Mouse (Mus musculus): ENCODE measurements around the gene Tbca. TPM values are rescaled to one million over a fixed set of nuclear protein-coding genes. Genes with fewer than 3 reads are reported as not detected.

Gene Tbca
- total RNA-seq, 2 experiments from 2014 or later = 121 to 129 TPM

DNA sequence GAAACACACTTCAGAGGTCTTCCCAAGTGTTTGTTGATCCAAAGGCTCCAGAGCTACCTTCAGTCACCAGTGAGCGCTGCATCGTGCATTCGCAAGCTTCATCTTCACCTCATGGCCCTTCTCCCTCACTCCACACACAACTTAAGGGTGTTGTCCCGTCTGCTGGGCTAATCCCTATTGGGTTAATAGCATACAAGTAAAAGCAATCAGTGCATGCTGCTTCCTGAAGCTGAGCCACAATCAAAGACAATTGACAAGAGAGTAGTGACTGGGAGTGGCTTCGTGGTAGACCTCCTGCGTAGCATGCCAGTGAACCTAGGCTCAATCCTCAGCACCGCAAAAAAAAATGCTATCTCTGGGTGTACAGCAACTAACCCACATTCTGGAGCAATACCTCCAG lies 59.2 kb downstream of the Tbca start:
- no peak for DNase-seq

DNA sequence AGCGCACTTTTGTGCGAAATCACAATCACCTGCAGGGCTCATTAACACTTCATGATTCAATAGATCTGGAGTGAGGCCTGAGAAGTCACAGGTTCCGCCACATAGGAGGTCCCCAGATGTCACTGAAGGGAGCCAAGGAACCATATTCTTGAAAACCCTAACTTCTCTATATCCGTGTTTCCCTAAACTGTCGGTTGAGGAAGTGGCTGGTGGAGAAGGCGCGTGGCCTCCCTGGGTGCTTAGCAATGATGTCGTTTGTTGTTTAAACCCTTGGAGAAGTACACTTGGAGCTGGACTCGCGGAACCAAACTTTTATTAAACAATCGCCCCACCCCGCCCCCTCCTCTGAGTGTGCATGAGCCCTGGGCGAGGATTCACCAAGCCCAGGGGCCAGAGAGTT lies 60.6 kb downstream of the Tbca start:
- no peak for DNase-seq

DNA sequence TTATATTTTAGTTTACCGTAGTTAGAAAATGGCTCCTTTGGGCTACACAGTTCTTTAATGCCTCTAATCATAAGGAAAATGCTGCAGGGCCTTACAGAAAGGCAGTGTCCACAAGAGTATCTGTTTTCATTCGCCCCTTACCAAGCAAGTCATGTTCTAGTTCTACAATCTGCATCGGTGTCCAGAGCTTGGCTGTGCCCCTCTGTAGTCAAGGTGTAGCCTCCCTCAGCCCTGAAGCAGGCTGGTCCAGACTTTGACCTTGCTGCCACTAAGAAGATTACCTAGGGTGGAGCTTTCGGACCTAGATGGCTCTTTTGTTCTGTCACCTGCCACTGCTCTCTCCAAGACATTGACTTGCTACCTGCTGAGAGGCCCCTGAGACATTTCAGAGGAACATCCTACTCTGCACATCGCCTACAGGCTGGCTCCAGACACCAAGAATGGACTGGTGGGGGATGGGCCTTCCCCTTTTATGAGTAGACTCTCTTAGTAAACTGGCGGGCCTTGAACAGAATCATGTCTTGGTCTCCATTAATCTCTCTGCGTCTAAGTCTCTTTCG lies 69.4 kb downstream of the Tbca start:
- DNase-seq = no peak

DNA sequence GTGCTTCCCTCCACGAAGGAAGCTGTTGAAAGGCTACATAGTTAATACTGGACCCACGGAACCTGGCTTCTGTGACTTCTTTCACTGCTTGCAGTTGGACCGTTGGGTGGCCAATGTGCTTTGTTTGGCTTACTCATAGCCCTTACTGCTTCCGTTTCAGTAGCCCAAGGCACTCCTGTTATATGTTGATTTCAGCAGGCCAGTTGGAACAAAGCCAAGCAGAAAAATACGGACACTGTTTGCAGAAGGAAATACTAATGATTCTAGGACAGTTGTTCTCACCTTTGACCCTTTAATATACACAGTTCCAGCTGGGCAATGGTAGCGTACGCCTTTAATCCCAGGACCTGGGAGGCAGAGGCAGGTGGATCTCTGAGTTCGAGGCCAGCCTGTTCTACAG lies 70.5 kb downstream of the Tbca start:
- DNase-seq = no peak

DNA sequence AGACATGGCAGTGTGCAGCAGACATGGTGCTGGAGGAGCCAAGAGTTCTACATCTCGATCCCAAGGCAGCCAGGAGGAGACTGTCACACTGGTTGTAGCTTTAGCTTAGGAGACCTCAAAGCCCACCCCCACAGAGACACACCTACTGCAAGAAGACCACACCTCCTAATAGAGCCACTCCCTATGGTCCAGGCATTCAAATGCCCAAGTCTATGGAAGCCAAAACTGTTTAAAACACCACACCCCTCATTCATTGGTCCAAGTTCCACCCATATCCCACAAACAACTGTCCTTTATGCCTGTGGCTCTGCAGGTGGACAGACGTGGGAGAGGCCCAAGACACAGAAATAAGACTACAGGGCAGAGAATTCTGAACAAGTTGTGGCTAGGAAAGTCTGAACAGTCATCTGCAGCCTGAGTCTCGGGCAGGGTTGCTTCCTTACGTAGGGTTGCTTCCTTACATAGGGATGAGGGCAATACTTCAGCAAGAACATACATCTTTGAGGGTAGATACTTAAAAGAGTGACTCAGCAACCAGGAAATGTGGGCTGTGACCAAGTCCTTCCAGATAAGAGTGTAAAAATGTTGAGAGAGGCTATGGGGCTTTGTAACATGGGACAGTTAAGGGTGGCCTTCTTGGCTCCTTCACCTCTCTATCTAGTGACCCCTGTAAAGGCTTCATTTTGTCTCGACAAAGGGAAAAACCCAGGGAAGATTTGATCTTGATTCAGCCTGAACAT lies 74.0 kb downstream of the Tbca start:
- no peak for DNase-seq

DNA sequence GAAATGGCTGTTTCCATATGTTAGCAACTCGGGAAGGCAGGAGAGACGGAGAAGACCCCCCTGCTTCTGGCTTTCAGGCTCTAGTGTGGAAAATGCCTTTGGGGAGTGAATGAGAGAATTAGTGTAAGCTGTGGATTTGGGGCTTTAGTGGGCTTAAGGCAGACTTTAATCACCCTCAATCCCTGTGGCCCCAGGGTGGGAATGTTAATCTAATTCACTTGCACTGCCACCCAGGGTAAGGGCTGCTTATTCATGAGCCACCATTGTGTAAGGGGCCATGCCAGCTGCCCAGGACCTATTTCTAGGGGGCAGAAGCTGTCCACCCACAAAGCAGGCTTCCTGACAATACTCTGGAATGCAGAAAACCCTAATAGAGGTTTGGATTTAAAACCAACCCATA lies 78.2 kb downstream of the Tbca start:
- DNase-seq = no peak

DNA sequence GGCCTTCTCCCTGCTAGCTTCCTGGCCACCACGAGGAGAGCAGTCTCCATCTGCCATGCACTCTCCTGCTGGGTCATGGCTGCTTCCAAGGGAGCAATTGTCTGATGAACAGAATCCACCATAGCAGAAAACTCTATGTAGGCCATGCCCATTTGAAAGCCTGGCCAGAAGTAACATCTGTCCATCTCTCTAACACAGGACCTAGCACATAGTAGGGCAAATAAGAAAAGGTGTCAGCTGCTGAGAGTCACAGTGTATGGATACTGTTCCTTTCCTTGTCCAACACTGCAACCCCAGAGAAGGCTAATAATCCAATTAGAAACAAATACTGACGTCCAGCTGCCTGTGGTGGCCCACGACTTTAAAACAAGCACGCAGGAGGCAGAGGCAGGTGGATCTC lies 79.1 kb downstream of the Tbca start:
- DNase-seq = no peak

DNA sequence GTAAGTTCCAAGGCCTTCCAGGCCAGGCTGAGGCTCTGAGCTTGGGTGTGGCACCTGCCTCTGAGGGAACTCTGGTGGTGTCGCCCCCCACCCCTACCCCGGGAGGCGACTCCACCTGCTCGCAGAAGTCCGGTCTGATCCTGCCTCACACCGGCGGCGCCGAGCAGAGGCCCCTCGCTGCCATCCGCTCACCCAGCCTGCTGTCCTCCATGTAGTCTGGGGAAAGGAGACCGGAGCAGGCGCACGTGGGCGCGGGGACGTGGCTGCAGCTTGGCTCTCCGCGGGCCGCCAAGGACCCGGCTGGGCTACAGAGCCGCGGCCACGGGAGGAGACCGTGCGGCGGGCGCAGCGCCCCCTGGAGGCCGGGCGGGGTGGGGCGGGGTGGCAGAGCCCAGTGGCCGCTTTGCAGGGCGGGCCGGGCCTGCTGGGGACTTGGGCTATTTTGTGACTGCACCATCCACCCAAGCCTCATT lies 79.8 kb downstream of the Tbca start:
- peak in 1 of 2 experiments; percentile 18 for DNase-seq

DNA sequence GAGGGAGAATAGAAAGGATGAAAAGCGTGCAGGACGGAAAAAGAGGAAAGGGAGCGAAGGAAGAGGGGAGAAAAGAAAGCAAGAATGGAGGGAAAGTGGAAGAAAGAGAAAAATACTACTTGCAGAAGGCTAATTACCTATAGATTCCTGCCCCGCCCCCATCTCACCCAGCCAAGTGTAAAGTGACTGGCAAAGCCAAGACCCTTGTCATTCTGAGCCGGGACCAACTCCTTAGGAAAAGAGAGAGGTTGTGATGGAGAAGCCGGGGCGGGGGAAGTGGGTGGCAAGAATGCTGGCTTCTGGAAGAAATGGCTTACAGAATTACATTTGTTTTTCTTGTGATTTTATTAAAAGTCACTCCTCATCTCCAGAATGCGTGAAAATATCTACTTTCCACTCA lies 80.8 kb downstream of the Tbca start:
- no peak for DNase-seq

DNA sequence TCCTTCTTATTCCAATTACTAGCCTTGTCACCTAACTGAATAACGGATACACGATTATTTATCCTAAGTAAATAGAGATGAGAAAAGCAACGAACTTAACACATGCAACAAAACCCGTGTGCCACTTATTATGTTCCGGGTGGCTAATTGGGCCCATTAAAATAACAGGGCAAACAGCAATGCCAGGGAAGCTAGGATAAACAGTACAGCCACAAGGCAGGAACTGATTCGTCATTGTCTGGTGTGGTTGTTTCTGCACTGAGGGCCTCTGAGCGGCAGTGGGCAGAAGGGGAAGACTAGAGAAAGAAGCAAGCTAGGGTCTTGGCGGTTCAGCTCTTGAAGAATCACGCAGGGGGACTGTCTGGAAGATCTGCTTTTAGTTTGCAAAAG lies 81.4 kb downstream of the Tbca start:
- no peak for DNase-seq

DNA sequence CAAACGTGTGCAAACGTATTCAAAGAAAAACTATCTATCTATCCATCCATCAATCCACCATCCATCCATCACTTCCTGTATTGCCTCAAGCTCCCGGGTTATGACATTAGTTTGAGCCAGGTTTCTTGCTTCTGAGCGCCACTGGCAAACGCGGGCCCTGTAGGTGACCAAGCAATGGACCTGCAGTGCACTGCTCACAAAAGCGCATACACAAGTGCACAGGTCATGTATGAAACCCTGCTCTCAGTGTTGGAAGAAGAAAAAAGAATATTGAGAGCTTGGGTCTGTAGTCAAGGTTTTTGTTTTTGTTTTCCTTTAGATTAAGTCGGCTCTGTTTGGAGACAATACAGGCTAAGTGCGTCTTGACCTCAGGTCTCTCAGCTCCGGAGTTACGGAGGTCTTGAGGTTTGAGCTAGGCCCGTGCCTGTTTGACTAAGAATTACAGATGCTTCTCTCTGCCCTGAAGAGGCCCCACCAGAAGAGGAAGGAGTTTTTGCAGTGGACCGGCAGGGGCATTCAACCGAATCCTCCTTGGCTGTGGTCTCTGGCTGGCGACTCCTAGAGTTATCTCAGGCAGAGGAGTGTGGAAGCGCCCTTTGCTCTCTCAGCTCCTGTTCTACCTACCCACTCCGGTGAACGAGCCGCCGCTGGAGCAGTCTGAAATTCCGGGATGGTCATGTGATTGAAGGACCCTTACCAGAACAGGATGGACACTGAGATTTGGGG lies 81.9 kb downstream of the Tbca start:
- DNase-seq = no peak

DNA sequence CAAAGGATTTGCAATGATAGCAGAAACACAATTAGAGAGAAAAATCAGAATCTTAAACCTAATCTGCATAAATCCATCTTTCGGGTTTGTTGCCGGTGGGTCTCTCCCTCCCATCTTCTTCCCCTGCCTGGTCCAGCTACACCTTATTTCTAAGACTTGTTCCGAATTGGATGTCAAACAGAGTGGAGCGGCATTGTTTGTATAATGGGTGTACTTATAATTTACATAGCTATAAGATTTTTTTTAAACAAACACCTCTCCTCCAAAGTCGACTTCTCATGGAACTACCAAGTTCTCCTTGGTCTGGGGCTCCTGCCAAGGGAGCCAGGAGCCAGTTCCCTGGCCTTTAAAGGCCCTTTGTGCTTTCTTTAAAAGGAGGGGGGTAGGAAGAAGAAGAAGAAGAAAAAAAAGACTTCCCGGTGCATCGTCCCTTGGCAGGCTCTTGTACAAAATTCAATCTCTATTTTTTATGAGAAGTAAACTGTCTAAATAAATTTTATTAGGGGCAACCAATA lies 83.2 kb downstream of the Tbca start:
- DNase-seq = no peak

DNA sequence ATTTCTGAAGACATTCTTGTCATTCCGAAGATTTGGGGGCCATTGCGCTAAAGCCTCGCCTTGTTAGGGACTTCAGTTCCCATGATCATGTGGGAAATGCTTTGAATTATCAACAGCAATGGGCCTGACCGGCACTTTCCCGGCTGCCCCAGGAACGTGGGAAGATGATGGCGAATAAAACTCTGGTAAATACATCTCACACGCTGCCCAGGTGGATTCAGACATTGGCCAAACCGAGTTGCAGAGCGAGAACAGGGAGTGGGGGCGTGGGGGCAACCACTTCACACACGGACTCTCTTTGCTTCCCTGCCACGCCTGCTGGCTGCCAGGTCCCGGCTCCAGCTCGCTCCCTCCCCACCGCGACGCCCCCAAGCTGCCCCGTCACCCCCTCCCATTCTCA lies 83.7 kb downstream of the Tbca start:
- DNase-seq = no peak

DNA sequence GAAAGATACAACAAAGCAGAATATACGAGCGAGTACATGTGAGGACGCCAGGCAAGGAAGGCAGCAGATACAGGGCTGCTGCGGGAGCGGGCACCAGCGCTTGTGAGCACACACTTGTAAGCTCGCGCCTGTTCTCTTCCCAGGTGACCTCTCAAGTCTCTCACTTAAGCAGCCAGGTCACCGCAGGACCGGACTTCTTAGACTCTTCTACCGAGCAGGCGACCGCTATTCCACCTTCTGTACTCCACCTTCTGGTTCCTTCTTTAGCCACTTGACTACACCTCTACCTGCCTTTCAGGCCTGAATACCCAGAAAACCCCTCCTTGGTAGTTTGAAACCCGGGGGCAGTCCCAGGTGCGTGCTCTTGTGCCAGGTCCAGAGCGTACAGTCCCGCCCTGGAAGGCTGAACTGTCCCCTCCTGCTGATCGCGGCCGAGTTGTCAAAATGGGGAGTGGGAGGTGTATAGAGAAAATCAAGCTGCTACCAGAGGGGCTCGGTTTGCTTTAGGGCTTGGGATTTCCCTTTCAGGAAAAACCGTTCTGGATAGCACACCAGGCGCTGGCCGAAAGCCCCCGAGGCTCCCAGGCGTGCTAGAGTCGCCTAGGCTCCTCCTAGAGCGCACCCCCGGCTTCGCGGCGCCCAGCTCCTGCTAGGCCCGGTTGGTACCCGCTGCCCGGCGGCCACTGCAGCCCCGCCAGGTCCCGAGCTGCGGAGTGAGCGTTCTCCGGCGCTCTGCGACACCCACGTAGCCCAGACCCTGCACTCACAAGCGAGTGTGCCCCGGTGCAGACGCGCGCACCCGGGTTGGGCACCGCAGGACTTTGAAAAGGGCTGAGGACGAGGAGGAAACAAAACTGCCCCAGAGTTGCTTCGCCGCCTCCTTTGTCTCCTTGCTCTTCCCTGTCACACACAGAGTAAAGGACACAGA lies 84.7 kb downstream of the Tbca start:
- no peak for DNase-seq

DNA sequence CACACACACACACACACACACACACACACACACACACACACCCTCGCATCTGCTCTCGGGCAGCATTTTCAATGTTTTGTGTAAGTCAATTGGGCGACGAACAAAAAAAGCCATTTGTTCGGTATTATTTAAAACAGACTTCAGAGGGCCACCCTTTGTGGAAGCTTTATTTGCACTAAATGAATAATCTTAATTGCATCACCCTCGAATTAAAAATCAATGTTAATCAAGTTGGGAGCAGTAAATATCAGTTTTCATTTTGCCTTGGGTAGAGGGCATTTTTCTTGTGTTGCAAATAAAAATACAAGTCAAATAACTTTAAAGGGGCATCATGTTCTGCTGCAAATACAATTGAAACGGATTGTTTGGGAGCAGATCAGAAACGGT lies 85.3 kb downstream of the Tbca start:
- DNase-seq = no peak

DNA sequence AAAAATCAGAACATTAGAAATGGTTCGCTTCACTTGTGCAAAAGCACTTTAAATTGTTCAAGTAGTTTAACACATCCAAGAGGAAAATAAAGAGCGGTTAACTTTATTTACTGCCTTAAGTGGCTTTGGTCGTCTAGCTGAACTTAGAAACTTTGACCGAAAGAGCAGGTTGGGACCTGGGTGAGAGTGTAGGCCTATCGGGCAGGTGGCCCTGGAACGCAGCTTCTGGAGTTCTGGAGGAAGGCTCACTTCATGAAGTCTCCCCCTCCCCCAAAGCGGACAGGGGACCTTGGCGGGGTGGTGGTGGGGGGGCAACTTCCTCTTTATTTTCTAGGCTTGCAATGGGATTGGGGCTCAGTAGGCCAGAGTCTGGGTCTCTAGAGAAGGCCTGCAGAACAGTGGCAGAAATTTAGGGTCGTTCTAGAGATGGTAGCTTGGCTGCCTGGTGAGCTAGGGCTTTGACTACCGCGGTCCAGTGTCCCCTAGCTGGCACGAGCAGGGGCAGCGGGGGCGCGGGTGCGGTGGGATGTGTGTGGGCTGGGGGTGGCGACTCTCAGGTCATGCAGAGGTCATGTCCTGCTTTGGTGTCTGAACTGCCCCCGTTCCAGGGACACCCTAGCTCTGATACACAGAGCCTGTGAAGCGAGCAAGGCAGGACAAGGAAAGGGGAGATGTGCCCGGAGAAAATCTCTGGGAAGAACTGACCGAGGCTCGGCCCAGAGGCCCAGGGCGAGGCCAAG lies 86.1 kb downstream of the Tbca start:
- no peak for DNase-seq

DNA sequence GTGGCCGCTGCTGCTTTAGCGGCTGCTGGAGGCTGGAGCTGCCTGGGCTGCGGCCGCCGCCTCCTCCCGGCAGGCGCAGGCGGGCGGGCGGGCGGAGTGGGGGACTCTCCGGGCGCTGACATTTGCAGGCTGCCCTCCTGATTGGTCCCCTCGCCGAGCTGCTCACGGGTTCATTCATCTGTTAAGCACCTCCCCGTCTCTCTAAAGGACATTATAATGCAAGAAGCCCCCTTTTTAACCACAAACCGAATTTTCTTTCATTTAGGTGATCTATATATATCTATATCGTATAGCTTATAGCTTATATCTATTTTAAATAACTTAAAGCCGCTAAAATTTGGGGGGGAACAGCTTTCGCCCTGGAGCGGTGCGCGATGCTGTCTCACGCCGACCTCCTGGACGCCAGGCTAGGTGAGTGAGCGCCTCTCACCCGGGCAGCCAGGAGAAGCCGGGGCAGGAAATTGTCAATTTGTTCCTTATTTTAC lies 86.7 kb downstream of the Tbca start, which contains the start of gene Otp:
TSS of gene Otp (plus strand) at position 207 of the 485 bp plus-strand sequence.
- DNase-seq = no peak

DNA sequence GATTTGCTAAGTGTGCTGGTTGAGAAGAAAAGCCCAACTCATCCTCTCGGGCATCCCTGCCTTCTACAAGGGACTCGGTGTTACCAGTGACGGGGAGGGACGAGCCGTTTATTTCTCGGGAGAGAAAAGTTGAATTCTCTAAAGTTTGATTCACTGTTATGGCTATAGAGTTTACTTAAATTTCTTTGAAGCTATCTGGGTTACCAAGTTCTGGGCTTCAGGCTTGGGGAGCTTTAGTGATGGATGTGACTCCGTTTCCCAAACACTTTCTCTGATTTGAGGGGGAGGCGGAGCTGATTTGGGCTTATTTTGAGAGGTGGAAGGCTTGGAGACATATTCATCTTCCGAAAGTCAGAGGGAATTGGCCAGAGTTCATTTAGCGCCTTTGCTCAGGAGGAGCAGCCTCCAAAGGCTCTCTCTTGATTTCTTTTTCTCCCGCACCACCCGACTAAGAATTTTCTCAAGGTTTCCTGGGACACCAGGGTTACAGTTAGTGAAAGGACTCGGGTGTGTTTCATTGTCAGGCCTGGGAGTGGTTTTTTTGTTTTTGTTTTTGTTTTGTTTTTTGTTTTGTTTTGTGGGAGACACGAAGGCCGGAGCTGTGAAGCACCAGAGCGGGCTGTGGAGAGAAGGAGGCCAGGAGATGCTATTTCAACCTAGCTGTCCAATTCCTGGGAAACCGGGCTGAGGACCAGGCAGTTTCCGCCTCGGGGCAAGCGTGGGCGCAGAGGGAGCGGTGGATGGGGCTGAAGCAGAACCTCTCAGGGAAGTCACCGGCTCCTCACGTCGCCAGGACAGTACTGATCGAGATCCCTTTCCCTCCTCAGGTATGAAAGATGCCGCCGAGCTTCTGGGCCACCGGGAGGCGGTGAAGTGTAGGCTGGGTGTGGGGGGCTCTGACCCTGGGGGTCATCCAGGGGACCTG lies 87.8 kb downstream of the Tbca start:
- no peak for DNase-seq

DNA sequence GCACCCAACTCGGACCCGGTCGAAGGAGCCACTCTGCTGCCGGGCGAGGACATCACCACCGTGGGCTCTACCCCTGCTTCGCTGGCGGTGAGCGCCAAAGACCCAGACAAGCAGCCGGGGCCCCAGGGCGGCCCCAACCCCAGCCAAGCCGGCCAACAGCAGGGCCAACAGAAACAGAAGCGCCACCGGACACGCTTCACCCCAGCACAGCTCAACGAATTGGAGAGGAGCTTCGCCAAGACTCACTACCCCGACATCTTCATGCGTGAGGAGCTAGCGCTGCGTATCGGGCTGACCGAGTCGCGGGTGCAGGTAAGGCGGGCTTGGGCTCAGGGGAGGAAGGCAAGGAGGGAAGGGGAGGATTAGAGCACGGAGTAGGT lies 88.5 kb downstream of the Tbca start:
- no peak for DNase-seq
